7 mouse cellular contexts compared by ENCODE assay signal in genomic region chr6:4545727-4546126, GRCm38 (mm10). TPM values are rescaled to one million over a fixed set of nuclear protein-coding genes. Genes with fewer than 3 reads are reported as not detected.
DNase-seq lines count a peak whose midpoint lies in the region; ATAC-seq and TF ChIP-seq lines count a peak whose summit lies in the region.

No protein-coding gene starts in this region.

- H3K4me3 ChIP-seq in left cerebral cortex, adult 2 months, result no peak overlapping the region
- H3K4me3 ChIP-seq in cerebellum, adult 2 months (replicated peaks; ENCODE audit: insufficient read depth, low read depth, low read length), result no peak overlapping the region
- 0 out of 2 replicates have a peak overlapping the region, but pooled peaks have one; percentile 14 for H3K4me3 ChIP-seq in heart, embryonic 15.5 days
- no peak overlapping the region for H3K4me3 ChIP-seq in liver, embryonic 12.5 days

- peak; percentile 89 for TF ChIP-seq CTCF in left cerebral cortex, adult 2 months (IDR thresholded peaks at IDR 0.05)
- TF ChIP-seq CTCF in cerebellum, adult 2 months (IDR thresholded peaks at IDR 0.05; ENCODE audit: borderline replicate concordance, insufficient read depth, low read depth, low read length), result peak; percentile 57; the same call in 1 of the 2 replicates

- 37% methylated on average over 8 of the region's 8 CpGs for WGBS in cerebellum, adult 2 months
- 19% methylated on average over 8 of the region's 8 CpGs for WGBS in heart, embryonic 15.5 days
- WGBS in liver, embryonic 12.5 days (ENCODE audit: insufficient replicate concordance), result 15% methylated on average over 8 of the region's 8 CpGs

- no peak for TF ChIP-seq POLR2A in cerebellum, adult 2 months (IDR thresholded peaks at IDR 0.05; ENCODE audit: borderline replicate concordance, insufficient read depth, low read length)

- H3K4me1 ChIP-seq in cerebellum, adult 2 months (ENCODE audit: control insufficient read depth, insufficient read depth, low read length), result no peaks in the 10 kb centered on the region
- no peaks in the 10 kb centered on the region for H3K4me1 ChIP-seq in heart, embryonic 15.5 days (replicated peaks)
- 0 out of 2 replicates have a peak, but pooled peaks cover 6% of the 10 kb centered on the region for H3K4me1 ChIP-seq in liver, embryonic 12.5 days

- no peak overlapping the region for H3K27ac ChIP-seq in left cerebral cortex, adult 2 months
- no peak overlapping the region for H3K27ac ChIP-seq in cerebellum, adult 2 months (ENCODE audit: insufficient read depth, low read length)
- no peak overlapping the region for H3K27ac ChIP-seq in heart, embryonic 15.5 days
- H3K27ac ChIP-seq in liver, embryonic 12.5 days, result no peak overlapping the region

- H3K9ac ChIP-seq in heart, embryonic 15.5 days, result no peak overlapping the region
- no peak overlapping the region for H3K9ac ChIP-seq in liver, embryonic 12.5 days

- H3K27me3 ChIP-seq in cerebellum, adult 2 months (ENCODE audit: control insufficient read depth, insufficient read depth, low read length), result no peaks in the 10 kb centered on the region
- no peaks in the 10 kb centered on the region for H3K27me3 ChIP-seq in heart, embryonic 15.5 days
- no peaks in the 10 kb centered on the region for H3K27me3 ChIP-seq in liver, embryonic 12.5 days (replicated peaks)

- intact Hi-C loops in left cerebral cortex, adult 2 months (cut with DNase I), result loop anchor here (2.0 to 5.0 kb wide), 4 partner anchors 57 to 923 kb away; partner anchors contain the start of gene Casd1

- no peaks in the 10 kb centered on the region for H3K9me3 ChIP-seq in heart, embryonic 15.5 days (replicated peaks)
- no peaks in the 10 kb centered on the region for H3K9me3 ChIP-seq in liver, embryonic 12.5 days (replicated peaks)

- ATAC-seq in heart, embryonic 15.5 days (replicated peaks; ENCODE audit: insufficient number of reproducible peaks, insufficient read depth, low FRiP score, low read depth), result no peak
- no peak for ATAC-seq in liver, embryonic 12.5 days

- peak; percentile 59 to 60 for DNase-seq in left cerebral cortex, adult 2 months (ENCODE audit: extremely low spot score in 1 of 2, low spot score in 2 of 2)
- no peak for DNase-seq in left cerebral cortex, adult 8-10 months (ENCODE audit: low spot score in 2 of 2)
- peak; percentile 30 for DNase-seq in Muller cell, postnatal 12 days (ENCODE audit: inconsistent ontology term)
- peak; percentile 21 to 30 for DNase-seq in cerebellum, adult 2 months
- DNase-seq in retina, postnatal 7 days (ENCODE audit: low read depth, low spot score), result peak; percentile 50

- H3K36me3 ChIP-seq in heart, embryonic 15.5 days, result no peaks in the 10 kb centered on the region
- no peaks in the 10 kb centered on the region for H3K36me3 ChIP-seq in liver, embryonic 12.5 days

- peak overlapping the region; percentile 50 for H3K4me2 ChIP-seq in heart, embryonic 15.5 days
- peak overlapping the region; percentile 40 for H3K4me2 ChIP-seq in liver, embryonic 12.5 days

RNA-seq across cellular contexts. Expression of gene Col1a2, which starts 41.1 kb away (rescaled TPM):
- total RNA-seq in left cerebral cortex, adult 2 months (2021), result 10 to 100 TPM; 20.2 to 21.8 TPM
- total RNA-seq in left cerebral cortex, adult 8-10 months (2022), result 10 to 100 TPM; 12.9 to 16.4 (median 16.0) TPM
- 9.0 and 11.6 TPM in 2 replicates for polyA plus RNA-seq in cerebellum, adult 2 months (2012; rRNA removed)
- 469 and 631 TPM in 2 replicates for polyA plus RNA-seq in heart, embryonic 15.5 days (2015; fragmentation: Nextera tagmentation; extraction: Ambion mirVana)
- 85.5 and 94.7 TPM in 2 replicates for polyA plus RNA-seq in liver, embryonic 12.5 days (2016; fragmentation: Nextera tagmentation; extraction: Ambion mirVana)

RNA-seq across cellular contexts. Expression of gene Casd1, which starts 54.9 kb away (rescaled TPM):
- 10 to 100 TPM; 45.4 to 51.8 TPM for total RNA-seq in left cerebral cortex, adult 2 months (2021)
- 10 to 100 TPM; 46.5 to 58.8 (median 52.6) TPM for total RNA-seq in left cerebral cortex, adult 8-10 months (2022)
- polyA plus RNA-seq in cerebellum, adult 2 months (2012; rRNA removed), result 42.8 and 47.0 TPM in 2 replicates
- polyA plus RNA-seq in heart, embryonic 15.5 days (2015; fragmentation: Nextera tagmentation; extraction: Ambion mirVana), result 24.3 and 27.3 TPM in 2 replicates
- 17.4 and 18.1 TPM in 2 replicates for polyA plus RNA-seq in liver, embryonic 12.5 days (2016; fragmentation: Nextera tagmentation; extraction: Ambion mirVana)

Comparison
In these comparisons a context has a peak if more than half of its experiments do, and no peak if none do; other contexts are left out.
1. DNase-seq: peak in left cerebral cortex, adult 2 months (2 of 2), Muller cell, postnatal 12 days (single experiment), cerebellum, adult 2 months (2 of 2) and retina, postnatal 7 days (single experiment); none in left cerebral cortex, adult 8-10 months (0 of 2).